Comparison of ENCODE assay signal across 12 mouse cellular contexts in genomic region chr10:80680260-80680696, GRCm38 (mm10). TPM values are rescaled to one million over a fixed set of nuclear protein-coding genes. Genes with fewer than 3 reads are reported as not detected.
DNase-seq lines count a peak whose midpoint lies in the region; ATAC-seq and TF ChIP-seq lines count a peak whose summit lies in the region.
"Had no signal": no experiment of that assay in that cellular context is flagged by ENCODE, and none has a peak within 500 bp of the region (broad histone marks: within the 10 kb centered on the region; RNA-seq: fewer than 3 reads in every experiment).

No protein-coding gene starts in this region.

- H3K9ac ChIP-seq in liver, embryonic 14.5 days (replicated peaks) = no peak overlapping the region

- TF ChIP-seq POLR2A in kidney, adult 2 months (IDR thresholded peaks at IDR 0.05; ENCODE audit: low read depth, low read length) = no peak
- no peak for TF ChIP-seq POLR2A in bone marrow, adult 2 months (IDR thresholded peaks at IDR 0.05; ENCODE audit: borderline replicate concordance, control insufficient read depth, low read depth, low read length)

- no peak overlapping the region for H3K4me3 ChIP-seq in kidney, adult 2 months (ENCODE audit: insufficient read depth, low read depth, low read length)
- H3K4me3 ChIP-seq in bone marrow, adult 2 months (replicated peaks; ENCODE audit: control insufficient read depth, low read depth, low read length) = no peak overlapping the region
- no peak overlapping the region for H3K4me3 ChIP-seq in liver, embryonic 14.5 days (ENCODE audit: insufficient read depth in 1 of 2, low read depth in 2 of 2, low read length in 2 of 2)

- peak overlapping the region; percentile 84 for H3K27ac ChIP-seq in kidney, adult 2 months (ENCODE audit: insufficient read depth, low read depth, low read length)
- peak overlapping the region; percentile 94 for H3K27ac ChIP-seq in bone marrow, adult 2 months (ENCODE audit: control insufficient read depth, insufficient read depth, low read depth, low read length, poor library complexity)
- peak overlapping the region; percentile 100 for H3K27ac ChIP-seq in liver, embryonic 14.5 days

- H3K4me1 ChIP-seq in kidney, adult 2 months (ENCODE audit: control insufficient read depth, insufficient read depth, low read length) = peaks cover 31% of the 10 kb centered on the region
- peaks cover 19% of the 10 kb centered on the region for H3K4me1 ChIP-seq in bone marrow, adult 2 months (ENCODE audit: control insufficient read depth, insufficient read depth, low read length)
- H3K4me1 ChIP-seq in liver, embryonic 14.5 days (replicated peaks; ENCODE audit: control insufficient read depth in 2 of 2, insufficient read depth in 2 of 2, low read length in 1 of 2) = peaks cover 50 to 51% of the 10 kb centered on the region in 2 experiments

- no peak for ATAC-seq in liver, embryonic 14.5 days (ENCODE audit: insufficient read depth)
- ATAC-seq: forebrain, embryonic 16.5 days had no signal

- no peaks in the 10 kb centered on the region for H3K27me3 ChIP-seq in kidney, adult 2 months (replicated peaks; ENCODE audit: control insufficient read depth, insufficient read depth, low read length)
- H3K27me3 ChIP-seq in liver, embryonic 14.5 days (ENCODE audit: control insufficient read depth, insufficient read depth, low read length) = no peaks in the 10 kb centered on the region

- no peak for TF ChIP-seq EP300 in liver, embryonic 14.5 days (IDR thresholded peaks at IDR 0.05; ENCODE audit: low read depth)

- WGBS in kidney, adult 2 months = 47% methylated on average over 2 of the region's 2 CpGs
- 50% methylated on average over 2 of the region's 2 CpGs for WGBS in bone marrow, adult 2 months
- 65% methylated on average over 2 of the region's 2 CpGs for WGBS in liver, embryonic 14.5 days (ENCODE audit: insufficient replicate concordance)

- no peak overlapping the region for H3K4me2 ChIP-seq in liver, embryonic 14.5 days (ENCODE audit: low read depth)
- H3K4me2 ChIP-seq: midbrain, embryonic 11.5 days had no signal

- no peak for TF ChIP-seq CTCF in kidney, adult 2 months (conservative IDR thresholded peaks at IDR 0.05; ENCODE audit: insufficient read depth, insufficient read length, low read depth, low read length)
- no peak for TF ChIP-seq CTCF in bone marrow, adult 2 months (IDR thresholded peaks at IDR 0.05; ENCODE audit: control insufficient read depth, insufficient read depth, low read length)
- no peak for TF ChIP-seq CTCF in liver, embryonic 14.5 days (IDR thresholded peaks at IDR 0.05; ENCODE audit: low read depth)

- H3K9me3 ChIP-seq in liver, embryonic 14.5 days (ENCODE audit: control insufficient read depth, low read length) = no peaks in the 10 kb centered on the region

- no peaks in the 10 kb centered on the region for H3K36me3 ChIP-seq in kidney, adult 2 months (ENCODE audit: control insufficient read depth, insufficient read depth, low read length)
- H3K36me3 ChIP-seq in liver, embryonic 14.5 days (replicated peaks; ENCODE audit: control insufficient read depth, insufficient read depth, low read depth) = no peaks in the 10 kb centered on the region; the same call in none of the 2 replicates

- peak; percentile 45 for DNase-seq in cerebellum, adult 9-11 months
- DNase-seq in cerebellum, postnatal 10 days = no peak
- DNase-seq in kidney, adult 2 months = no peak
- DNase-seq in kidney, adult 18-20 months = no peak
- DNase-seq in liver, embryonic 14.5 days (ENCODE audit: low read depth in 3 of 3, low spot score in 3 of 3) = no peak
- no peak for DNase-seq in Muller cell, postnatal 12 days (ENCODE audit: inconsistent ontology term)
- no peak for DNase-seq in layer of hippocampus, postnatal 10 days (ENCODE audit: low spot score in 2 of 2)
- DNase-seq: cerebellum, adult 18-20 months; thymus, postnatal 25 days had no signal

RNA-seq across cellular contexts. Expression of gene Mknk2, which starts 2.4 kb away (rescaled TPM):
- polyA plus RNA-seq in kidney, adult 2 months (2012; rRNA removed) = 163 and 210 TPM in 2 replicates
- 70.5 and 89.6 TPM in 2 replicates for polyA plus RNA-seq in bone marrow, adult 2 months (2011; ENCODE audit: insufficient read depth, insufficient read length, low replicate concordance, missing spikeins)
- 59.7 and 69.1 TPM in 2 replicates for polyA plus RNA-seq in liver, embryonic 14.5 days (2012; rRNA removed)
- polyA plus RNA-seq in liver, embryonic 14.5 days (2014; fragmentation: Nextera tagmentation; extraction: Ambion mirVana) = 58.7 and 74.3 TPM in 2 replicates
- 10 to 100 TPM; 48.5 to 53.2 TPM for total RNA-seq in layer of hippocampus, postnatal 10 days (2021)

RNA-seq across cellular contexts. Expression of gene Mob3a, which starts 21.5 kb away (rescaled TPM):
- polyA plus RNA-seq in kidney, adult 2 months (2012; rRNA removed) = 14.3 and 19.5 TPM in 2 replicates
- polyA plus RNA-seq in bone marrow, adult 2 months (2011; ENCODE audit: insufficient read depth, insufficient read length, low replicate concordance, missing spikeins) = 16.3 and 45.8 TPM in 2 replicates
- 13.0 and 15.8 TPM in 2 replicates for polyA plus RNA-seq in liver, embryonic 14.5 days (2012; rRNA removed)
- polyA plus RNA-seq in liver, embryonic 14.5 days (2014; fragmentation: Nextera tagmentation; extraction: Ambion mirVana) = 14.2 and 16.0 TPM in 2 replicates
- 10 to 100 TPM; 21.2 to 22.5 TPM for total RNA-seq in layer of hippocampus, postnatal 10 days (2021)

RNA-seq across cellular contexts. Expression of gene Izumo4, which starts 21.7 kb away (rescaled TPM):
- 36.8 and 39.5 TPM in 2 replicates for polyA plus RNA-seq in kidney, adult 2 months (2012; rRNA removed)
- 22.9 and 33.3 TPM in 2 replicates for polyA plus RNA-seq in bone marrow, adult 2 months (2011; ENCODE audit: insufficient read depth, insufficient read length, low replicate concordance, missing spikeins)
- 9.9 and 11.3 TPM in 2 replicates for polyA plus RNA-seq in liver, embryonic 14.5 days (2012; rRNA removed)
- polyA plus RNA-seq in liver, embryonic 14.5 days (2014; fragmentation: Nextera tagmentation; extraction: Ambion mirVana) = 4.0 and 6.0 TPM in 2 replicates
- 10 to 100 TPM; 51.0 to 69.9 TPM for total RNA-seq in layer of hippocampus, postnatal 10 days (2021)

RNA-seq across cellular contexts. Expression of gene Btbd2, which starts 23.4 kb away (rescaled TPM):
- polyA plus RNA-seq in kidney, adult 2 months (2012; rRNA removed) = 77.7 and 80.7 TPM in 2 replicates
- 7.0 and 22.1 TPM in 2 replicates for polyA plus RNA-seq in bone marrow, adult 2 months (2011; ENCODE audit: insufficient read depth, insufficient read length, low replicate concordance, missing spikeins)
- 8.2 and 11.3 TPM in 2 replicates for polyA plus RNA-seq in liver, embryonic 14.5 days (2012; rRNA removed)
- polyA plus RNA-seq in liver, embryonic 14.5 days (2014; fragmentation: Nextera tagmentation; extraction: Ambion mirVana) = 8.6 and 12.0 TPM in 2 replicates
- total RNA-seq in layer of hippocampus, postnatal 10 days (2021) = 10 to 100 TPM; 84.4 to 90.6 TPM

RNA-seq across cellular contexts. Expression of gene Csnk1g2, which starts 57.6 kb away (rescaled TPM):
- 166 and 193 TPM in 2 replicates for polyA plus RNA-seq in kidney, adult 2 months (2012; rRNA removed)
- polyA plus RNA-seq in bone marrow, adult 2 months (2011; ENCODE audit: insufficient read depth, insufficient read length, low replicate concordance, missing spikeins) = 49.9 and 75.2 TPM in 2 replicates
- 46.9 and 51.3 TPM in 2 replicates for polyA plus RNA-seq in liver, embryonic 14.5 days (2012; rRNA removed)
- polyA plus RNA-seq in liver, embryonic 14.5 days (2014; fragmentation: Nextera tagmentation; extraction: Ambion mirVana) = 25.5 and 27.0 TPM in 2 replicates
- total RNA-seq in layer of hippocampus, postnatal 10 days (2021) = 100 to 1,000 TPM; 146 to 157 TPM
